Mouse (Mus musculus) right cerebral cortex, postnatal 36 days (tissue): ENCODE data around the gene 1700001P01Rik.
A peak's percentile ranks its signal among the peaks of the same experiment; 100 is the strongest.
"Not testable (repeated sequence)": the region's sequence is repeated elsewhere in the genome, so short reads cannot be mapped to it uniquely, and the experiment has no call there.

Experiments
- DNase-seq, 2 experiments: peaks; one replicate each; pipeline ENCODE4 v3.0.0; 2022; ENCODE audit warnings: low spot score in 2 of 2, mixed read lengths in 1 of 2

The 1700001P01Rik gene

GRCm38 (mm10) chr11:97793165-97793564 is 17.4 kb upstream of the 1700001P01Rik start:
- no peak for DNase-seq

- not testable (repeated sequence) for DNase-seq
Measured at GRCm38 (mm10) chr11:97790778-97791438, 15.2 kb upstream of the 1700001P01Rik start.

- no peak for DNase-seq
Measured at GRCm38 (mm10) chr11:97789727-97790126, 14.0 kb upstream of the 1700001P01Rik start.

- no peak for DNase-seq
Measured at GRCm38 (mm10) chr11:97787961-97788360, 12.2 kb upstream of the 1700001P01Rik start.

GRCm38 (mm10) chr11:97782564-97782895 is 6.8 kb upstream of the 1700001P01Rik start:
- no peak for DNase-seq

GRCm38 (mm10) chr11:97781832-97782563 is 6.3 kb upstream of the 1700001P01Rik start, which contains the start of gene Rpl23:
TSS of gene Rpl23 (minus strand) at chr11:97782437.
- DNase-seq, result peak; percentile 98 to 99

- DNase-seq, result no peak
Measured at GRCm38 (mm10) chr11:97781478-97781831, 5.7 kb upstream of the 1700001P01Rik start.

- no peak for DNase-seq
Measured at GRCm38 (mm10) chr11:97779968-97780701, 4.4 kb upstream of the 1700001P01Rik start.

GRCm38 (mm10) chr11:97778918-97779317 is 3.2 kb upstream of the 1700001P01Rik start:
- DNase-seq, result no peak

GRCm38 (mm10) chr11:97777129-97777529 is 1.4 kb upstream of the 1700001P01Rik start:
- DNase-seq, result no peak

- no peak for DNase-seq
Measured at GRCm38 (mm10) chr11:97776497-97777128, 895 bp upstream of the 1700001P01Rik start.

GRCm38 (mm10) chr11:97775186-97775585 is 532 bp downstream of the 1700001P01Rik start:
- DNase-seq, result no peak

GRCm38 (mm10) chr11:97771410-97771809 is 4.3 kb downstream of the 1700001P01Rik start:
- DNase-seq, result no peak

- no peak for DNase-seq
Measured at GRCm38 (mm10) chr11:97769704-97770103, 6.0 kb downstream of the 1700001P01Rik start.

- DNase-seq, result peak; percentile 95
Measured at GRCm38 (mm10) chr11:97766154-97766881, 9.4 kb downstream of the 1700001P01Rik start, which contains the start of gene Cwc25. TSS of gene Cwc25 (minus strand) at chr11:97766556.

- no peak for DNase-seq
Measured at GRCm38 (mm10) chr11:97761638-97762037, 14.1 kb downstream of the 1700001P01Rik start.

GRCm38 (mm10) chr11:97758942-97759341 is 16.8 kb downstream of the 1700001P01Rik start:
- no peak for DNase-seq

- DNase-seq, result no peak
Measured at GRCm38 (mm10) chr11:97758125-97758524, 17.6 kb downstream of the 1700001P01Rik start.

- DNase-seq, result peak; percentile 46 to 80
Measured at GRCm38 (mm10) chr11:97753277-97753676, 22.4 kb downstream of the 1700001P01Rik start.

- no peak for DNase-seq
Measured at GRCm38 (mm10) chr11:97748496-97748895, 27.2 kb downstream of the 1700001P01Rik start.

- DNase-seq, result no peak
Measured at GRCm38 (mm10) chr11:97747773-97748172, 27.9 kb downstream of the 1700001P01Rik start.
